Mouse (Mus musculus) megakaryocyte, embryonic 14.5 days (primary cell): ENCODE data around the gene Wnt9b.

Experiments
- FLI1 ChIP-seq: IDR thresholded peaks from 2 replicates; pipeline ENCODE4 v1.6.1; 2012; ENCODE audit warnings: low read length, inconsistent platforms, mixed read lengths
- GATA1 ChIP-seq: IDR thresholded peaks from 3 replicates; pipeline ENCODE4 v1.6.1; 2012; ENCODE audit warnings: mixed read lengths, low read length, inconsistent platforms, borderline replicate concordance

- no peak for TF ChIP-seq GATA1
- TF ChIP-seq FLI1: no peak
Observed at GRCm38 (mm10) chr11:103724331-103724771, 25.3 kb downstream of the Wnt9b start.
